Mouse (Mus musculus) E14TG2a.4 (cell line): ENCODE measurements around the gene Adh4.

Experiments
- CTCF ChIP-seq: conservative IDR thresholded peaks from 2 replicates; pipeline ENCODE4 v1.5.1; 2014; ENCODE audit warnings: low read length
- POU5F1 ChIP-seq: IDR thresholded peaks from 2 replicates; pipeline ENCODE4 v1.6.1; 2014; ENCODE audit warnings: low read length, borderline replicate concordance

GRCm38 (mm10) chr3:138442612-138443464, 27.6 kb downstream of the Adh4 start, which contains the start of gene Adh5:
- TF ChIP-seq CTCF (no peak), POU5F1 (no peak)
